In the genomic region with DNA sequence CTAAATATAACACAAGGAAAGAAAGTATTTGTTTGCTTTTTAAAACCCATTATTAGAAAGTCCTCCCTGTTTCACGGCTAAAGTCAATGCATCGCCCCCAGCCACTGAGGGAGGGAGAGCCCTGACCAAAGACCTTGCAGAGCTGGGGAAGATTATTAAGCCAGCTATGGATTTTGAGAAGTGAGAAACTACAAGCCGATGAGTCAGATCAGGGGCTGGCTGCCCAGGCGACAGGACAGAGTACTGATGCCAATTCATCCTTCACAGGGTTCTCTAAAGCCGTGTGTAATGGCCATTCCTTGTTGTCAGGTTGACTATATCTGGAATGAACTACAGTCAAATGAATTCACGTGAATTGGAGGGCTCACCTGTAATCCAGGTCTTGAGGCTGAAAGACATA, we compare ENCODE assay signal across 17 mouse cellular contexts.
DNase-seq lines count a peak whose midpoint lies in the region; TF ChIP-seq lines count a peak whose summit lies in the region.
"Had no signal": no experiment of that assay in that cellular context is flagged by ENCODE, and none has a peak within 500 bp of the region (broad histone marks: within the 10 kb centered on the region; RNA-seq: fewer than 3 reads in every experiment).

No protein-coding gene starts in this region.

- H3K4me3 ChIP-seq in gastrocnemius, adult 2 months: no peak overlapping the region
- H3K4me3 ChIP-seq: embryonic facial prominence, embryonic 10.5 days; forebrain, embryonic 10.5 days; heart, embryonic 12.5 days; hindbrain, embryonic 10.5 days; intestine, embryonic 15.5 days had no signal

- no peak for TF ChIP-seq CTCF in gastrocnemius, adult 2 months (IDR thresholded peaks at IDR 0.05)

- H3K27ac ChIP-seq in gastrocnemius, adult 2 months: no peak overlapping the region
- H3K27ac ChIP-seq: embryonic facial prominence, embryonic 10.5 days; forebrain, embryonic 10.5 days; hindbrain, embryonic 10.5 days; hindbrain, embryonic 14.5 days; intestine, embryonic 15.5 days had no signal

- DNase-seq in gastrocnemius, adult 2 months: peak; percentile 29
- DNase-seq in gastrocnemius, postnatal 10 days: no peak
- peak; percentile 75 for DNase-seq in 3T3-L1 (ENCODE audit: low read depth, low spot score)
- DNase-seq in adrenal gland, adult 2 months: peak; percentile 64
- peak; percentile 47 for DNase-seq in adrenal gland, postnatal 25 days
- DNase-seq in cerebellum, adult 9-10 months: no peak
- no peak for DNase-seq in left cerebral cortex, adult 9 months (ENCODE audit: low spot score in 2 of 2)
- DNase-seq in B cell, adult 2 months: no peak
- DNase-seq: cerebellum, adult 18-20 months; cerebellum, postnatal 10 days; kidney, adult 18-20 months had no signal

- intact Hi-C loops in gastrocnemius, adult 2 months (cut with DNase I): no loop called here

Comparison
In these comparisons a context has a peak if more than half of its experiments do, and no peak if none do; other contexts are left out.
1. DNase-seq: peak in gastrocnemius, adult 2 months (single experiment), 3T3-L1 (single experiment), adrenal gland, adult 2 months (single experiment) and adrenal gland, postnatal 25 days (single experiment); none in gastrocnemius, postnatal 10 days (single experiment), cerebellum, adult 9-10 months (single experiment), left cerebral cortex, adult 9 months (0 of 2) and B cell, adult 2 months (0 of 2).